Mouse (Mus musculus) kidney, embryonic 15.5 days (tissue): ENCODE measurements around the gene Pycr2. TPM values are rescaled to one million over a fixed set of nuclear protein-coding genes. Genes with fewer than 3 reads are reported as not detected.
"Not testable (repeated sequence)": the region's sequence is repeated elsewhere in the genome, so short reads cannot be mapped to it uniquely, and the experiment has no call there.

Experiments
- ATAC-seq: fragments of 200-750 bp; cut with Nextera tagmentation; replicated peaks from 2 replicates; pipeline ENCODE4 v1.8.0; 2017; ENCODE audit warnings: moderate TSS enrichment; ENCODE audit not compliant: low FRiP score
- H3K27ac ChIP-seq: fragments of 300-500 bp; sonication (generic); 2 replicates; pipeline ENCODE4 v1.5.1; 2015; ENCODE audit warnings: mild to moderate bottlenecking, inconsistent platforms
- H3K27me3 ChIP-seq: fragments of 300-500 bp; sonication (generic); 2 replicates; pipeline ENCODE4 v1.6.1; 2015; ENCODE audit warnings: inconsistent platforms
- H3K36me3 ChIP-seq: fragments of 300-500 bp; sonication (generic); 2 replicates; pipeline ENCODE4 v1.6.1; 2015; ENCODE audit warnings: inconsistent platforms
- H3K4me1 ChIP-seq: fragments of 300-500 bp; sonication (generic); 2 replicates; pipeline ENCODE4 v1.6.1; 2015; ENCODE audit warnings: inconsistent platforms
- H3K4me2 ChIP-seq: fragments of 300-500 bp; sonication (generic); 2 replicates; pipeline ENCODE4 v1.6.1; 2015; ENCODE audit warnings: moderate library complexity, mild to moderate bottlenecking, inconsistent platforms
- H3K4me3 ChIP-seq: fragments of 300-500 bp; sonication (generic); replicated peaks from 2 replicates; pipeline ENCODE4 v1.5.1; 2015; ENCODE audit warnings: mild to moderate bottlenecking, inconsistent platforms
- H3K9ac ChIP-seq: fragments of 300-500 bp; sonication (generic); 2 replicates; pipeline ENCODE4 v1.6.1; 2015; ENCODE audit warnings: mild to moderate bottlenecking, inconsistent platforms
- H3K9me3 ChIP-seq: fragments of 300-500 bp; sonication (generic); replicated peaks from 2 replicates; pipeline ENCODE4 v1.6.1; 2016; ENCODE audit warnings: inconsistent platforms
- WGBS: fragments of 180-500 bp; shearing (Covaris S2); methylation state at CpG from one replicate; pipeline ENCODE4 v1.1.7; 2015; ENCODE audit warnings: mixed read lengths; 5-methylcytosine and 5-hydroxymethylcytosine counted together
- polyA plus RNA-seq: library from polyadenylated mRNA; unstranded; fragments of >200 nt; fragmentation: Nextera tagmentation; extraction: Ambion mirVana; gene quantifications from 2 replicates; pipeline ENCODE4 v1.2.1, GENCODE M21; 2015

The Pycr2 gene
- polyA plus RNA-seq, 1 experiment from 2014 or later = 103 TPM

- WGBS = 74% methylated on average over 9 of the region's 9 CpGs
- Histone ChIP-seq H3K27me3 (no peaks in the 10 kb centered on the region), H3K9ac (no peak overlapping the region), H3K4me2 (no peak overlapping the region), H3K4me3 (no peak overlapping the region), H3K9me3 (no peaks in the 10 kb centered on the region), H3K36me3 (no peaks in the 10 kb centered on the region), H3K4me1 (peaks cover 21% of the 10 kb centered on the region), H3K27ac (no peak overlapping the region)
- ATAC-seq = no peak
These were observed 19.6 kb upstream of the Pycr2 start for GRCm38 (mm10) chr1:180884484-180884883.

- H3K27ac ChIP-seq = no peak overlapping the region
- H3K4me1 ChIP-seq = peaks cover 19% of the 10 kb centered on the region
- H3K27me3 ChIP-seq = peaks cover 18% of the 10 kb centered on the region
- H3K4me2 ChIP-seq = peak overlapping the region; percentile 53
- no peaks in the 10 kb centered on the region for H3K36me3 ChIP-seq
- ATAC-seq = peak; percentile 72
- WGBS = 3% methylated on average over 13 of the region's 13 CpGs
- H3K9ac ChIP-seq = 0 out of 2 replicates have a peak overlapping the region, but pooled peaks have one; percentile 18
- H3K9me3 ChIP-seq = no peaks in the 10 kb centered on the region
- peak overlapping the region; percentile 13; the same call in 1 of the 2 replicates for H3K4me3 ChIP-seq
These were observed 15.5 kb upstream of the Pycr2 start for GRCm38 (mm10) chr1:180888556-180889042.

- Histone ChIP-seq H3K27me3 (peaks cover 24% of the 10 kb centered on the region), H3K9ac (0 out of 2 replicates have a peak overlapping the region, but pooled peaks have one; percentile 18), H3K9me3 (no peaks in the 10 kb centered on the region), H3K27ac (no peak overlapping the region), H3K4me1 (peaks cover 15% of the 10 kb centered on the region), H3K4me3 (peak overlapping the region; percentile 13; the same call in 1 of the 2 replicates), H3K36me3 (no peaks in the 10 kb centered on the region), H3K4me2 (peak overlapping the region; percentile 53)
- no peak for ATAC-seq
- WGBS = 44% methylated on average over 7 of the region's 7 CpGs
These were observed 14.9 kb upstream of the Pycr2 start for GRCm38 (mm10) chr1:180889172-180889571.

GRCm38 (mm10) chr1:180889841-180890240 lies 14.3 kb upstream of the Pycr2 start:
- no peak overlapping the region for H3K27ac ChIP-seq
- H3K9me3 ChIP-seq = no peaks in the 10 kb centered on the region
- ATAC-seq = no peak
- H3K4me2 ChIP-seq = no peak overlapping the region
- peaks cover 31% of the 10 kb centered on the region for H3K27me3 ChIP-seq
- H3K4me1 ChIP-seq = peaks cover 21% of the 10 kb centered on the region
- no peaks in the 10 kb centered on the region for H3K36me3 ChIP-seq
- no peak overlapping the region for H3K9ac ChIP-seq
- WGBS = 53% methylated on average over 6 of the region's 6 CpGs
- H3K4me3 ChIP-seq = no peak overlapping the region

GRCm38 (mm10) chr1:180892808-180893207 lies 11.3 kb upstream of the Pycr2 start, which contains the start of gene Lefty2:
Gene Lefty2 (plus strand): TSS chr1:180893108.
- peaks cover 38% of the 10 kb centered on the region for H3K27me3 ChIP-seq
- no peak within 1 kb of the TSS for H3K4me2 ChIP-seq
- H3K27ac ChIP-seq = no peak within 1 kb of the TSS
- no peak within 1 kb of the TSS for H3K9ac ChIP-seq
- H3K4me1 ChIP-seq = peaks cover 21% of the 10 kb centered on the region
- WGBS = 67% methylated on average over 10 of the region's 10 CpGs
- no peak for ATAC-seq
- no peaks in the 10 kb centered on the region for H3K9me3 ChIP-seq
- no peaks in the 10 kb centered on the region for H3K36me3 ChIP-seq
- no peak within 1 kb of the TSS; the same call in 1 of the 2 replicates for H3K4me3 ChIP-seq

- not testable (repeated sequence) for H3K9me3 ChIP-seq, H3K36me3 ChIP-seq, H3K4me1 ChIP-seq, H3K9ac ChIP-seq, H3K27ac ChIP-seq
- H3K4me3 ChIP-seq = peak overlapping the region; percentile 31
- peaks cover 38% of the 10 kb centered on the region for H3K27me3 ChIP-seq
- WGBS = 7% methylated on average over 44 of the region's 51 CpGs
- H3K4me2 ChIP-seq = peak overlapping the region; percentile 50
- ATAC-seq = 0 out of 2 replicates have a peak, but pooled peaks have one; percentile 31
These were observed 9.8 kb upstream of the Pycr2 start for GRCm38 (mm10) chr1:180894088-180894987.

GRCm38 (mm10) chr1:180901107-180901506 lies 3.0 kb upstream of the Pycr2 start:
- H3K36me3 ChIP-seq = peaks cover 4% of the 10 kb centered on the region
- H3K4me2 ChIP-seq = no peak overlapping the region
- no peak overlapping the region for H3K9ac ChIP-seq
- H3K27ac ChIP-seq = no peak overlapping the region
- H3K4me1 ChIP-seq = peaks cover 22% of the 10 kb centered on the region
- H3K27me3 ChIP-seq = peaks cover 3% of the 10 kb centered on the region; the same call in 1 of the 2 replicates
- no peak for ATAC-seq
- 1% methylated on average over 4 of the region's 4 CpGs for WGBS
- H3K9me3 ChIP-seq = no peaks in the 10 kb centered on the region
- H3K4me3 ChIP-seq = no peak overlapping the region

GRCm38 (mm10) chr1:180902915-180903314 lies 1.2 kb upstream of the Pycr2 start:
- peaks cover 3% of the 10 kb centered on the region; the same call in 1 of the 2 replicates for H3K27me3 ChIP-seq
- no peak overlapping the region for H3K4me3 ChIP-seq
- peak; percentile 43 for ATAC-seq

GRCm38 (mm10) chr1:180903666-180904038 lies 441 bp upstream of the Pycr2 start:
- Histone ChIP-seq H3K4me1 (peaks cover 25% of the 10 kb centered on the region), H3K9ac (peak overlapping the region; percentile 93; the same call in 1 of the 2 replicates), H3K4me2 (peak overlapping the region; percentile 82), H3K27ac (peak overlapping the region; percentile 90), H3K27me3 (peaks cover 3% of the 10 kb centered on the region; the same call in 1 of the 2 replicates), H3K9me3 (no peaks in the 10 kb centered on the region), H3K4me3 (peak overlapping the region; percentile 85), H3K36me3 (peaks cover 30% of the 10 kb centered on the region)
- peak; percentile 17; the same call in 1 of the 2 replicates for ATAC-seq
- 27% methylated on average over 10 of the region's 10 CpGs for WGBS

More at GRCm38 (mm10) chr1:180902915-180903314, 1.2 kb upstream of the Pycr2 start:
- no peak overlapping the region for H3K27ac ChIP-seq
- no peak overlapping the region for H3K4me2 ChIP-seq
- no peaks in the 10 kb centered on the region for H3K9me3 ChIP-seq
- H3K4me1 ChIP-seq = peaks cover 25% of the 10 kb centered on the region
- H3K36me3 ChIP-seq = peaks cover 23% of the 10 kb centered on the region
- WGBS = 38% methylated on average over 5 of the region's 5 CpGs
- H3K9ac ChIP-seq = no peak overlapping the region

- Histone ChIP-seq H3K4me1 (peaks cover 25% of the 10 kb centered on the region), H3K27me3 (no peaks in the 10 kb centered on the region), H3K9ac (peak overlapping the region; percentile 93), H3K4me2 (peak overlapping the region; percentile 82), H3K36me3 (peaks cover 33% of the 10 kb centered on the region), H3K4me3 (peak overlapping the region; percentile 85), H3K9me3 (no peaks in the 10 kb centered on the region), H3K27ac (peak overlapping the region; percentile 90)
- under 1% methylated on average over 5 of the region's 5 CpGs for WGBS
- ATAC-seq = no peak
These were observed 655 bp downstream of the Pycr2 start for GRCm38 (mm10) chr1:180904815-180905080.

- ATAC-seq = no peak
These were observed 1.2 kb downstream of the Pycr2 start for GRCm38 (mm10) chr1:180905307-180905706.

GRCm38 (mm10) chr1:180905876-180906275 lies 1.8 kb downstream of the Pycr2 start:
- peaks cover 25% of the 10 kb centered on the region for H3K4me1 ChIP-seq
- no peaks in the 10 kb centered on the region for H3K27me3 ChIP-seq
- H3K9me3 ChIP-seq = no peaks in the 10 kb centered on the region
- H3K4me2 ChIP-seq = peak overlapping the region; percentile 82; the same call in 1 of the 2 replicates
- H3K36me3 ChIP-seq = peaks cover 33% of the 10 kb centered on the region
- WGBS = 94% methylated on average over 17 of the region's 17 CpGs
- peak overlapping the region; percentile 85 for H3K4me3 ChIP-seq
- H3K27ac ChIP-seq = no peak overlapping the region
- no peak overlapping the region for H3K9ac ChIP-seq
- no peak for ATAC-seq

More at GRCm38 (mm10) chr1:180905307-180905706, 1.2 kb downstream of the Pycr2 start:
- Histone ChIP-seq H3K4me3 (peak overlapping the region; percentile 85), H3K27ac (no peak overlapping the region), H3K27me3 (no peaks in the 10 kb centered on the region), H3K4me2 (peak overlapping the region; percentile 82), H3K36me3 (peaks cover 33% of the 10 kb centered on the region), H3K9ac (peak overlapping the region; percentile 93), H3K9me3 (no peaks in the 10 kb centered on the region), H3K4me1 (peaks cover 25% of the 10 kb centered on the region)
- 64% methylated on average over 6 of the region's 6 CpGs for WGBS
